Mouse (Mus musculus) limb, embryonic 10.5 days (tissue): Measurements from ENCODE around the gene Agbl4. TPM values are rescaled to one million over a fixed set of nuclear protein-coding genes. Genes with fewer than 3 reads are reported as not detected.

Source experiments
- DNase-seq: peaks from one replicate; pipeline ENCODE4 v3.0.0-alpha.2; 2017; ENCODE audit warnings: low spot score
- H3K27ac ChIP-seq: fragments of 300-500 bp; sonication (generic); 2 replicates; pipeline ENCODE4 v1.5.1; 2016; ENCODE audit warnings: mild to moderate bottlenecking
- H3K27me3 ChIP-seq: fragments of 300-500 bp; sonication (generic); 2 replicates; pipeline ENCODE4 v1.6.1; 2016; ENCODE audit warnings: low read depth, mild to moderate bottlenecking; ENCODE audit not compliant: poor library complexity, severe bottlenecking
- H3K36me3 ChIP-seq: fragments of 300-500 bp; sonication (generic); 2 replicates; pipeline ENCODE4 v1.6.1; 2016; ENCODE audit warnings: mild to moderate bottlenecking, moderate library complexity
- H3K4me1 ChIP-seq: fragments of 300-500 bp; sonication (generic); 2 replicates; pipeline ENCODE4 v1.6.1; 2016
- H3K4me3 ChIP-seq: fragments of 300-500 bp; sonication (generic); 2 replicates; pipeline ENCODE4 v1.5.1; 2016; ENCODE audit warnings: mild to moderate bottlenecking, moderate library complexity
- H3K9me3 ChIP-seq: fragments of 300-500 bp; sonication (generic); replicated peaks from 2 replicates; pipeline ENCODE4 v1.6.1; 2016; ENCODE audit warnings: mild to moderate bottlenecking
- WGBS: fragments of 180-500 bp; shearing (Covaris S2); methylation state at CpG from one replicate; pipeline ENCODE4 v1.1.7; 2016; 5-methylcytosine and 5-hydroxymethylcytosine counted together
- polyA plus RNA-seq: library from polyadenylated mRNA; unstranded; fragments of >200 nt; fragmentation: Nextera tagmentation; extraction: Ambion mirVana; gene quantifications from 2 replicates; pipeline ENCODE4 v1.2.1, GENCODE M21; 2016

Gene Agbl4
- polyA plus RNA-seq, 1 experiment from 2014 or later = not detected

GRCm38 (mm10) chr4:111477507-111477906 lies 1080.0 kb downstream of the Agbl4 start:
- 0 out of 2 replicates have a peak, but pooled peaks cover 9% of the 10 kb centered on the region for H3K4me1 ChIP-seq
- WGBS = 51% methylated on average over 4 of the region's 4 CpGs
- no peak overlapping the region for H3K27ac ChIP-seq
- H3K27me3 ChIP-seq = no peaks in the 10 kb centered on the region
- no peaks in the 10 kb centered on the region for H3K36me3 ChIP-seq
- DNase-seq = no peak
- no peak overlapping the region for H3K4me3 ChIP-seq
- H3K9me3 ChIP-seq = no peaks in the 10 kb centered on the region

GRCm38 (mm10) chr4:111483499-111483898 lies 1086.0 kb downstream of the Agbl4 start:
- 93% methylated on average over 5 of the region's 5 CpGs for WGBS

GRCm38 (mm10) chr4:111485189-111485588 lies 1087.7 kb downstream of the Agbl4 start:
- Histone ChIP-seq H3K4me1 (peaks cover 32% of the 10 kb centered on the region), H3K27ac (peak overlapping the region; percentile 58; the same call in 1 of the 2 replicates), H3K9me3 (no peaks in the 10 kb centered on the region), H3K36me3 (no peaks in the 10 kb centered on the region), H3K4me3 (no peak overlapping the region), H3K27me3 (no peaks in the 10 kb centered on the region)
- WGBS = 46% methylated on average over 5 of the region's 5 CpGs
- DNase-seq = no peak

More at GRCm38 (mm10) chr4:111483499-111483898, 1086.0 kb downstream of the Agbl4 start:
- Histone ChIP-seq H3K36me3 (no peaks in the 10 kb centered on the region), H3K4me3 (no peak overlapping the region), H3K9me3 (no peaks in the 10 kb centered on the region), H3K27ac (no peak overlapping the region), H3K4me1 (peaks cover 32% of the 10 kb centered on the region), H3K27me3 (no peaks in the 10 kb centered on the region)
- DNase-seq = no peak

- H3K27me3 ChIP-seq = no peaks in the 10 kb centered on the region
- no peak overlapping the region for H3K4me3 ChIP-seq
- peak overlapping the region; percentile 61; the same call in 1 of the 2 replicates for H3K27ac ChIP-seq
- H3K4me1 ChIP-seq = peaks cover 32% of the 10 kb centered on the region
- WGBS = 57% methylated on average over 5 of the region's 5 CpGs
- H3K36me3 ChIP-seq = no peaks in the 10 kb centered on the region
- no peaks in the 10 kb centered on the region for H3K9me3 ChIP-seq
- DNase-seq = no peak
These were observed 1088.7 kb downstream of the Agbl4 start for GRCm38 (mm10) chr4:111486187-111486586.

- peak; percentile 41 for DNase-seq
- Histone ChIP-seq H3K36me3 (no peaks in the 10 kb centered on the region), H3K27me3 (no peaks in the 10 kb centered on the region), H3K9me3 (no peaks in the 10 kb centered on the region), H3K27ac (peak overlapping the region; percentile 56), H3K4me3 (no peak overlapping the region), H3K4me1 (peaks cover 32% of the 10 kb centered on the region)
- 61% methylated on average over 4 of the region's 4 CpGs for WGBS
These were observed 1089.9 kb downstream of the Agbl4 start for GRCm38 (mm10) chr4:111487233-111487843.

- no peak overlapping the region for H3K4me3 ChIP-seq
- H3K36me3 ChIP-seq = no peaks in the 10 kb centered on the region
- H3K4me1 ChIP-seq = no peaks in the 10 kb centered on the region
- no peak overlapping the region for H3K27ac ChIP-seq
- no peaks in the 10 kb centered on the region for H3K27me3 ChIP-seq
- WGBS = 63% methylated on average over 5 of the region's 5 CpGs
- H3K9me3 ChIP-seq = no peaks in the 10 kb centered on the region
- no peak for DNase-seq
These were observed 1096.4 kb downstream of the Agbl4 start for GRCm38 (mm10) chr4:111493750-111494404.

GRCm38 (mm10) chr4:111495949-111496348 lies 1098.5 kb downstream of the Agbl4 start:
- WGBS = 15% methylated on average over 2 of the region's 2 CpGs
- no peaks in the 10 kb centered on the region for H3K9me3 ChIP-seq
- no peak overlapping the region for H3K4me3 ChIP-seq
- no peaks in the 10 kb centered on the region for H3K36me3 ChIP-seq
- H3K27ac ChIP-seq = no peak overlapping the region
- no peaks in the 10 kb centered on the region for H3K27me3 ChIP-seq
- no peaks in the 10 kb centered on the region for H3K4me1 ChIP-seq
- peak; percentile 80 for DNase-seq

GRCm38 (mm10) chr4:111498751-111499150 lies 1101.3 kb downstream of the Agbl4 start:
- H3K36me3 ChIP-seq = no peaks in the 10 kb centered on the region
- no peak overlapping the region for H3K4me3 ChIP-seq
- H3K9me3 ChIP-seq = no peaks in the 10 kb centered on the region
- no peaks in the 10 kb centered on the region for H3K4me1 ChIP-seq
- 85% methylated on average over 3 of the region's 3 CpGs for WGBS
- no peaks in the 10 kb centered on the region for H3K27me3 ChIP-seq
- H3K27ac ChIP-seq = no peak overlapping the region
- no peak for DNase-seq

- no peaks in the 10 kb centered on the region for H3K4me1 ChIP-seq
- no peaks in the 10 kb centered on the region for H3K27me3 ChIP-seq
- no peak overlapping the region for H3K4me3 ChIP-seq
- H3K9me3 ChIP-seq = no peaks in the 10 kb centered on the region
- WGBS = 82% methylated on average over 1 of the region's 1 CpGs
- no peaks in the 10 kb centered on the region for H3K36me3 ChIP-seq
- H3K27ac ChIP-seq = no peak overlapping the region
- DNase-seq = no peak
These were observed 1104.0 kb downstream of the Agbl4 start for GRCm38 (mm10) chr4:111501441-111501840.

- Histone ChIP-seq H3K27me3 (no peaks in the 10 kb centered on the region), H3K4me3 (no peak overlapping the region), H3K27ac (no peak overlapping the region), H3K9me3 (no peaks in the 10 kb centered on the region), H3K4me1 (no peaks in the 10 kb centered on the region), H3K36me3 (no peaks in the 10 kb centered on the region)
- DNase-seq = no peak
- WGBS = 67% methylated on average over 5 of the region's 5 CpGs
These were observed 1105.7 kb downstream of the Agbl4 start for GRCm38 (mm10) chr4:111502965-111503727.

GRCm38 (mm10) chr4:111504952-111505351 lies 1107.5 kb downstream of the Agbl4 start:
- Histone ChIP-seq H3K27me3 (no peaks in the 10 kb centered on the region), H3K27ac (no peak overlapping the region), H3K4me1 (no peaks in the 10 kb centered on the region), H3K4me3 (no peak overlapping the region), H3K9me3 (no peaks in the 10 kb centered on the region), H3K36me3 (no peaks in the 10 kb centered on the region)
- no peak for DNase-seq
- 91% methylated on average over 2 of the region's 2 CpGs for WGBS

- Histone ChIP-seq H3K27me3 (no peaks in the 10 kb centered on the region), H3K4me1 (peaks cover 5% of the 10 kb centered on the region; the same call in 1 of the 2 replicates), H3K27ac (no peak overlapping the region), H3K9me3 (no peaks in the 10 kb centered on the region), H3K36me3 (no peaks in the 10 kb centered on the region), H3K4me3 (no peak overlapping the region)
- WGBS = 9% methylated on average over 2 of the region's 2 CpGs
- DNase-seq = no peak
These were observed 1112.7 kb downstream of the Agbl4 start for GRCm38 (mm10) chr4:111510129-111510528.

- Histone ChIP-seq H3K27ac (no peak overlapping the region), H3K4me3 (no peak overlapping the region), H3K27me3 (no peaks in the 10 kb centered on the region), H3K36me3 (no peaks in the 10 kb centered on the region), H3K9me3 (no peaks in the 10 kb centered on the region), H3K4me1 (peaks cover 5% of the 10 kb centered on the region; the same call in 1 of the 2 replicates)
- DNase-seq = no peak
- WGBS = 64% methylated on average over 3 of the region's 3 CpGs
These were observed 1116.5 kb downstream of the Agbl4 start for GRCm38 (mm10) chr4:111513921-111514320.
